Mouse (Mus musculus): Measurements from ENCODE around the gene Fli1.

DNA sequence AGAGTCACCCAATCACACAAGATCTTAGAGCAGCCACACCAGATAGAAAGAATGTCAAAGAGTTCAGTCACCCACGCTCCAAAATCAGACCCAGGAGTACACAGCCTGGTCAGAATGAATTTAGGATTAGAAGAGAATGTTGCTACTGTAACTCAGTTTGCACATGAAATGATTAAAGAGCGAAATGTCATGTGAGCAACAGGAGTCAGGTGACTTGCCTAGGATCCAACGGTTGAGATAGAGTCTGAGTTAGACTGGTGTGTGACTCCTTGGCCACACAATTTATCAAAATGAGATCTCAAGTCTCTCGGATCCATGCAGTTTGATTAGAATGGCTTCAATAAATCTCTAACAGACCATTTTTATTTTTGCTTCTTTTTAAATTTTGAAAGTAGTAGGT is 11.1 kb downstream of the Fli1 start:
- TF ChIP-seq POLR2A (IDR thresholded peaks at IDR 0.05; ENCODE audit: low read depth, low read length) = no peak
- no peak for TF ChIP-seq CTCF (IDR thresholded peaks at IDR 0.05; ENCODE audit: extremely low read depth, insufficient read depth, insufficient read length, insufficient replicate concordance)
